Mouse (Mus musculus): Measurements from ENCODE around the gene Rpsa.

DNA sequence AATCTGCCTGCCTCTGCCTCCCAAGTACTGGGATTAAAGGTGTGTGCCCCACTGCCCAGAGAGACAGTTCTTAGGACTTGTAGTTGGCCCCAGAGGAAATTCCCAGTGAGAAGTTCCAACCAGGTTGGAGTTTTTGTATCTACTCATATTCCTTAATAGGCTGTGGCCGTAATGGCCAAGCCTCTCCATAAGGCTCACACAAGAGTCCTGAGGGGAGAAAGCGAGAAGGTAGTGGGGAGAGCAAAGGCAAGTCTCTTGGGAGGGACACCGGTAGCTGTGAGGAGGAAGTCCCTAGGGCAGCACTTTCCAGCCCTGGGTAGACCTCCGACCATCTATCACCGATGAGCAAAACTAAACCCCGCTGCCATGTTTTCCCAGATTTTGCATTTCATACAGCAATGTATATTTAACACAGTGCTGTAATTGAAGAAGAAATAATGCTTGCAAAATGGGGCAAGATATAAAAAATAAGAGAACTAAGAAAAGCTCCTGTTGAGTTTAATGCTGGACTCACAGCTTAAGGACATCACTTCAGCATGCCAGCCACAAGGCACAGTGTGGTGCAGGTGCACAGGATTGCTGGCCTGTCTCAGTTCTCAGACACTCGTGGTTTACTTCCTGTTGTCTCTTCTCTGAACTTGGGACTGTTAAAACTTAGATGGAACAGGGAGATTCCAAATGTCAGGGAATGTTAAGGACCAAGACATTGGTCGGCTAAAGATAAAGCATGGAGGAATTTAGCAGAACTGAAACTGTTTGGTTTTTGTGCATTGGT is 5.7 kb downstream of the Rpsa start:
- TF ChIP-seq GATA1 (IDR thresholded peaks at IDR 0.05; ENCODE audit: borderline replicate concordance, low read length) = no peak
- TF ChIP-seq CTCF (IDR thresholded peaks at IDR 0.05; ENCODE audit: low read depth, low read length) = no peak
- no peak for TF ChIP-seq TAL1 (conservative IDR thresholded peaks at IDR 0.05; ENCODE audit: low read depth, low read length)
- TF ChIP-seq GATA2 (IDR thresholded peaks at IDR 0.05; ENCODE audit: borderline replicate concordance, low read depth, low read length) = no peak
